Mouse (Mus musculus) heart, embryonic 16.5 days (tissue): Measurements from ENCODE around the gene Ltbp2. TPM values are rescaled to one million over a fixed set of nuclear protein-coding genes. Genes with fewer than 3 reads are reported as not detected.

Experiments used
- ATAC-seq: fragments of 200-750 bp; cut with Nextera tagmentation; replicated peaks from 2 replicates; pipeline ENCODE4 v1.8.0; 2017; ENCODE audit warnings: moderate number of reproducible peaks; ENCODE audit not compliant: insufficient read depth, low FRiP score; ENCODE audit errors: extremely low read depth
- H3K27ac ChIP-seq: fragments of 300-500 bp; sonication (generic); 2 replicates; pipeline ENCODE4 v1.5.1; 2014; ENCODE audit warnings: mild to moderate bottlenecking, low read length, control low read depth, moderate library complexity
- H3K27me3 ChIP-seq: fragments of 300-500 bp; sonication (generic); 2 replicates; pipeline ENCODE4 v1.6.1; 2014; ENCODE audit warnings: low read length, mixed read lengths; ENCODE audit not compliant: control insufficient read depth, insufficient read depth
- H3K36me3 ChIP-seq: fragments of 300-500 bp; sonication (generic); 2 replicates; pipeline ENCODE4 v1.6.1; 2014; ENCODE audit not compliant: control insufficient read depth, insufficient read depth
- H3K4me1 ChIP-seq: fragments of 300-500 bp; sonication (generic); 2 replicates; pipeline ENCODE4 v1.6.1; 2014; ENCODE audit warnings: low read length, mixed read lengths; ENCODE audit not compliant: control insufficient read depth, insufficient read depth
- H3K4me2 ChIP-seq: fragments of 300-500 bp; sonication (generic); 2 replicates; pipeline ENCODE4 v1.6.1; 2014; ENCODE audit warnings: low read depth, mild to moderate bottlenecking, control low read depth, low read length
- H3K4me3 ChIP-seq: fragments of 300-500 bp; sonication (generic); 2 replicates; pipeline ENCODE4 v1.5.1; 2014; ENCODE audit warnings: mild to moderate bottlenecking, control low read depth, low read length
- H3K9ac ChIP-seq: fragments of 300-500 bp; sonication (generic); 2 replicates; pipeline ENCODE4 v1.6.1; 2014; ENCODE audit warnings: low read length, control low read depth
- H3K9me3 ChIP-seq: fragments of 300-500 bp; sonication (generic); replicated peaks from 2 replicates; pipeline ENCODE4 v1.6.1; 2016; ENCODE audit warnings: low read length; ENCODE audit not compliant: control insufficient read depth
- WGBS: fragments of 180-500 bp; shearing (Covaris S2); extraction: QIAGEN DNeasy Blood & Tissue Kit; methylation state at CpG from one replicate; pipeline ENCODE4 v1.1.7; 2014; 5-methylcytosine and 5-hydroxymethylcytosine counted together
- polyA plus RNA-seq: library from polyadenylated mRNA; unstranded; fragments of >200 nt; fragmentation: Nextera tagmentation; extraction: Ambion mirVana; gene quantifications from 2 replicates; pipeline ENCODE4 v1.2.1, GENCODE M21; 2015

Gene Ltbp2
- polyA plus RNA-seq, 1 experiment from 2014 or later: 5.9 TPM

DNA sequence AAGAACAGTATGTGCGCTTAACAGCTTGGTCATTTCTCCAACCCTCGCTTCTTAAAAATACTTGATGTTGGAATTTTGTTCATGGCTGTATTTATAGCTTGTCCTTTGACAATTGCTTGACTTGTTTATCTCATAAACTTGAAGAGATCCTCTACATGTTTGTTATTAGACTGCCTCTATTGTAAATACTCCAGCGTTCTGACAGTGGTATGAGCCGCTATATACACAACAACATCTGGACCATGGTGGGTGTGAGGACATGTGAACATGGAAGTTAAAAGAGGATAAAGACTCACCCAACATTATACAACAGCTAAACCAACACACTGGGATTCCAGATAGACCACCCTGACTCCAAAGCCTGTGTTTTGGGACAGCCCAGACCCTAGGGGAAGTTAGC is 41.6 kb downstream of the Ltbp2 start:
- Histone ChIP-seq H3K4me1 (no peaks in the 10 kb centered on the region; the same call in 1 of the 2 replicates), H3K4me3 (no peak overlapping the region), H3K4me2 (no peak overlapping the region), H3K27me3 (peaks cover 17% of the 10 kb centered on the region), H3K9me3 (no peaks in the 10 kb centered on the region), H3K27ac (no peak overlapping the region), H3K36me3 (no peaks in the 10 kb centered on the region), H3K9ac (no peak overlapping the region)
- no peak for ATAC-seq
- WGBS: 83% methylated on average over 4 of the region's 4 CpGs

DNA sequence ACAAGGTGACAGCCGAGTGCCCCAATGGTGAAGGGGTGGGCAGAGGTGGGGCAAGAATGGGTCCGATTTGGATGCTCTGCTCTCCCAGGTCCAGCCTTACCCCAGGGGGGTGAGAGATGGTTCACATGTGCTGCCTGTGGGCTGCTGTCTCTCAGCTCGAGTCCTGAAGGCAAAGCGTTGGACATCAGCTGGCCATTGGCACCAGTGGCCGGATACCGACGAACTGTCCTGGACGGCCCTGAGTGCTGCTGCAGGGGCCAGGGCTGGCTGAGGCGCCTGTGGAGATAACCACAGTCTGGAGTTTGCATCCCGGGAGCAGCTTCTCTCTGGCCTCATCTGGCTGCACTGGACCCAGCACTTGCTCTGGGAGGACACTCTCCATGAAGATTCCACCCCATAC is 44.7 kb downstream of the Ltbp2 start:
- Histone ChIP-seq H3K4me1 (peaks cover 2% of the 10 kb centered on the region; the same call in 1 of the 2 replicates), H3K27me3 (peaks cover 32% of the 10 kb centered on the region), H3K27ac (no peak overlapping the region), H3K4me3 (no peak overlapping the region), H3K4me2 (no peak overlapping the region), H3K36me3 (no peaks in the 10 kb centered on the region), H3K9me3 (no peaks in the 10 kb centered on the region), H3K9ac (no peak overlapping the region)
- ATAC-seq: no peak
- 49% methylated on average over 10 of the region's 10 CpGs for WGBS

DNA sequence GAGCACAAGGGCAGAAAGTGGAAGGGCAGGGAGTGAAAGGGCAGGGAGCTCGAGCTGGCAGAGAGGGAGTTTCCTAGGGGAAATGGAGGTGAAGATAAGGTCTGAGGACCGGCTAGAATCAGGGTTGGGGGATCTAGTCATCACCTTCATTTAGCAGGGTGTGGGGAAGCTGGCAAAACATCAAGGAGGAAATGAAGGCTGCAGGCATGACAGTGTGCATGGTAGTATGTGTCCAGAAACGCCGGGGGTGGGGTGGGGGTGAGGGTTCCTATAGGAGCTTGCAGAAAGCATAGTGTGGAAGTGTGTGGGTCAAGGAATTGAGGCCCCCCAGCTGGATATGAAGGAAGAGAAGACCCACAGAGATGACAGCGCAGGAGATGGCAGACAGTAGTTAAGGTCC is 45.2 kb downstream of the Ltbp2 start:
- no peaks in the 10 kb centered on the region for H3K36me3 ChIP-seq
- peaks cover 2% of the 10 kb centered on the region; the same call in 1 of the 2 replicates for H3K4me1 ChIP-seq
- peaks cover 32% of the 10 kb centered on the region for H3K27me3 ChIP-seq
- H3K4me3 ChIP-seq: no peak overlapping the region
- no peaks in the 10 kb centered on the region for H3K9me3 ChIP-seq
- H3K9ac ChIP-seq: no peak overlapping the region
- no peak overlapping the region for H3K27ac ChIP-seq
- ATAC-seq: no peak
- 41% methylated on average over 5 of the region's 5 CpGs for WGBS
- no peak overlapping the region for H3K4me2 ChIP-seq

DNA sequence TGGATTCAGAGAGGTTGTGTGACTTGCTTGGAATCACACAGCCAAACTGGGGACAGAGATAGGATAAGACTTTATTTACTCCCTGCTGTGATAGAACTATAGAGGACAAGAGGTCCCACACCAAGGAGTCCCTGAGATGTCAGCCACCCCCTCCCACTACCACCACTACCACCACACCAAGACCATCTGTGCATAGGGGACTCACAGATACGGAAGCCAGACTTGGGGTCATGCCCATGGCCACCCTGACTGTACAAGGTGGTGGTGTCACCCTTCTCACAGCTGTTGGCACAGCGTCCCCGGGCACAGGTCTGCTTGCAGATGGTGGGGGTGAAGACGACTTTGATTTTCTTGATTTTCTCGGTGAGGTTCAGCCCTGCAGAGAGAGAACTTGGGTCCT is 45.9 kb downstream of the Ltbp2 start:
- ATAC-seq: no peak
- H3K4me3 ChIP-seq: no peak overlapping the region
- no peaks in the 10 kb centered on the region for H3K9me3 ChIP-seq
- H3K36me3 ChIP-seq: no peaks in the 10 kb centered on the region
- H3K9ac ChIP-seq: no peak overlapping the region
- no peak overlapping the region for H3K4me2 ChIP-seq
- peaks cover 32% of the 10 kb centered on the region for H3K27me3 ChIP-seq
- peaks cover 2% of the 10 kb centered on the region; the same call in 1 of the 2 replicates for H3K4me1 ChIP-seq
- no peak overlapping the region for H3K27ac ChIP-seq
- 91% methylated on average over 5 of the region's 5 CpGs for WGBS

DNA sequence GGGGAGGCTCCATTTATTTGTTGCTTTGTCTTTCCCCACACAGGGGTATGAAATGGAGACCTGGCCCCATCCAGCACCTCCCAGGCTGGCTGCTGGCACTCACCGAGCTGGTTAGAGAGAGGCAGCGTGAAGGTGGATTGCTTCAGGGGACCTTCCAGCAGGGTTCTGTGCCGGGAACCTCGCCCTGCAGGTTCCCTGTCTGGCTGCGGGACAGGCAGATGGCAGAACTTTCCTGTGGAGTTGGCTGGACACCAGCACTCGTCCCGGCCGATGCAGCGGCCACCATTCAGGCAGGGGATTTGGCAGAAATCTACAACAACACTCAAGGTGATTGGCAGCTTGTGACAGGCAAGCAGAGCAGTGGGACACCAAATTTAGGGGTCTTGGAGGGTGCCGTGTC is 46.4 kb downstream of the Ltbp2 start:
- WGBS: 72% methylated on average over 10 of the region's 10 CpGs
- H3K9ac ChIP-seq: no peak overlapping the region
- H3K36me3 ChIP-seq: no peaks in the 10 kb centered on the region
- peaks cover 32% of the 10 kb centered on the region for H3K27me3 ChIP-seq
- no peak overlapping the region for H3K4me2 ChIP-seq
- H3K4me3 ChIP-seq: no peak overlapping the region
- no peak overlapping the region for H3K27ac ChIP-seq
- ATAC-seq: no peak
- H3K4me1 ChIP-seq: peaks cover 2% of the 10 kb centered on the region; the same call in 1 of the 2 replicates
- no peaks in the 10 kb centered on the region for H3K9me3 ChIP-seq

DNA sequence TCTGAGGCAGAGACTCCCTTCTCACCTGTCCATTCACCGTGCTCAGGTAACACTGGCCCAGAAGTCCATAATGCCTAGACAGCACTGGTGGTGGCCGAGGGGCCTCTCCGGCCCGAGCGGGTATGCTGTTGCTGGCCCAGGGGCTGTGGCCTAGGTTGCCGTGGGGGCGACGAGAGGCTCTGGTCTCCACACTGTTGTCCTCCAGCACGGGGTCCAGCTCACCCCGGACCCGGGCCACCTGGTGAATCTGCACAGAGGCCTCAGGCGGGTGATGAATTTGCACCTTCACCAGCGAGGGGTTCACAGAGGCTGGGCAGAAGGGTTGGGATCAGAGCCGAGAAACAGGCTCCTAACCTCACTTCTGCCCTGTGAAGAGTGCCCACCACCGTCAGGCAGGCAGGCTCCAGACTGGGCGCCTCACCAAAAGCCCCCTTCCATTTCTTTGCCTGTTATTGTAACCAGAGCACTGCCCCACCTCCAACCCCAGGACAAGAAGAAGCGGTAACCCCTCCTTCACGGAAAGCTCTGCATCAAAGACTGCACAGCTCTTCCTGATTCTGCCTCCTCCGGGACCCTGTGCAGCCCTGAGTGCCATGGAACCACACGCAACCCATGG is 47.1 kb downstream of the Ltbp2 start:
- Histone ChIP-seq H3K4me2 (no peak overlapping the region), H3K4me3 (no peak overlapping the region), H3K4me1 (peaks cover 2% of the 10 kb centered on the region; the same call in 1 of the 2 replicates), H3K27me3 (peaks cover 34% of the 10 kb centered on the region), H3K36me3 (no peaks in the 10 kb centered on the region), H3K27ac (no peak overlapping the region), H3K9ac (no peak overlapping the region), H3K9me3 (no peaks in the 10 kb centered on the region)
- WGBS: 81% methylated on average over 20 of the region's 20 CpGs
- no peak for ATAC-seq

DNA sequence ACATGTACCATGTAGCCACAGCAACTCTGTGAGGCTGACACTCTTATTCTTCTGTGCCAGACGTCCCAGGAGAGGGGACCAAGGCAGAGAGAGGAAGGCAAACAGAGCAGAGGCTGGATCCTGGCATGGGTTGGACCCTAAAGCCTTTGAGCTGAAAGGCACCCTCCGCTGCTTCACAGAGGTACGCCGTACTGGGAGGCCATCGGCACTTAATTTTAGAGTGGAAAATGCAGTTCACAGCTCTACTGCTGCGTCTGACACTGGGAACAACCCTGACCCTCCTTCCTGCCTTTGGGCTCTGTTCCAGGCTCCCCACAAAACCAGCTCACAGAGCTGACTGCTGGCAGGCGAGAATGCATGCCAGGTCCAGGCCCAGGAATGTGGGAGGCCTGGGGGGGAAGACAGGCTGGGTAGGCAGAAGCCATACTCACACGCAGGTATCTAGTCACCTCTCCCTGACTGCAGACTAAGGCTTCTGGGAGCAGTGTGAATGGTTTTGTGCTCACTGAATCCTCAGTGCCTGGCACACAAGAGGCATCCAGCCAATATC is 48.9 kb downstream of the Ltbp2 start:
- ATAC-seq: no peak; the same call in 1 of the 2 replicates
- no peaks in the 10 kb centered on the region for H3K36me3 ChIP-seq
- 39% methylated on average over 8 of the region's 8 CpGs for WGBS
- peaks cover 41% of the 10 kb centered on the region for H3K27me3 ChIP-seq
- peaks cover 2% of the 10 kb centered on the region; the same call in 1 of the 2 replicates for H3K4me1 ChIP-seq
- no peak overlapping the region for H3K4me3 ChIP-seq
- no peak overlapping the region for H3K4me2 ChIP-seq
- H3K9ac ChIP-seq: no peak overlapping the region
- no peaks in the 10 kb centered on the region for H3K9me3 ChIP-seq
- H3K27ac ChIP-seq: no peak overlapping the region

DNA sequence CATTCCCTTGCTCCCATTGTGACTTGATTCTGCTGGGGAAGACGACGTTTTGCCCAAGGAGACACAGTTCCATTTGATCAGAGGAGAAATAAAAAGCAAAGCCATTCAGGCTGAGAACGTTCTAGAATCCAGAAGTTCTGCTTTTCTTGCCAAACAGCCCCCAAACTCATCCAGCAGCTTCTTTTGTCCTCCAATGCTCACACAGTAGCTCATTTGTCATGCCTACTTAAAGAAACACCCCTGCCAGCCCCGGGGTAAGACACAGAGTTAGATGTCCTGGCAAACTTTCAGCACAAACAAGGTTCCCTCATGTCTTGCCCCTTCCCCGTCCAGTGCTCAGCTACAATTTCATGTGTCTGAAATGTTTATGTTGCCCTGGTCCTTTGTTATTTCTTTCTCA is 52.1 kb downstream of the Ltbp2 start:
- H3K27ac ChIP-seq: no peak overlapping the region
- WGBS: 73% methylated on average over 5 of the region's 5 CpGs
- no peak for ATAC-seq
- H3K36me3 ChIP-seq: no peaks in the 10 kb centered on the region
- H3K4me3 ChIP-seq: no peak overlapping the region
- no peak overlapping the region for H3K4me2 ChIP-seq
- peaks cover 42% of the 10 kb centered on the region for H3K27me3 ChIP-seq
- H3K4me1 ChIP-seq: 0 out of 2 replicates have a peak, but pooled peaks cover 2% of the 10 kb centered on the region
- no peak overlapping the region for H3K9ac ChIP-seq
- no peaks in the 10 kb centered on the region for H3K9me3 ChIP-seq

DNA sequence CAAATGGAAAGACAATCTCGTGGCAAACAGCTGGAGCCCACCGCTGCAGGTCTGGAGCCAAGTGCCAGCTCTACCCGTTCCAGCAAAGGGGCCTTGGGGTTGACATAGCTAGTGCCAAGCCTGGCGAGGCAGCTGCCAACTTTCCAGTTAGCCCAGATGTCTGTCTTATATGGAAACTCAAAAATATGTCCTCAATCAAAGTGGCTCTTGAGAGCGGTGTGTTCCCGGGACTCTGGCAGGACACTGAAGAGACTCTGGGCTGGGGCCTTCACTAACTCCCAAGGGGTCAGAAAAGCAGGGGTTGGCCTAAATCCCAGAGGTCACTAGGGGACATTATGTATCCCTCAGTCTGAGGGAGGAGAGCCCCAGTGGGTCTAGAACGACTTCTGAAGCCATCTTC is 52.7 kb downstream of the Ltbp2 start:
- H3K36me3 ChIP-seq: no peaks in the 10 kb centered on the region
- 0 out of 2 replicates have a peak, but pooled peaks cover 2% of the 10 kb centered on the region for H3K4me1 ChIP-seq
- ATAC-seq: no peak
- H3K27ac ChIP-seq: no peak overlapping the region
- H3K9me3 ChIP-seq: no peaks in the 10 kb centered on the region
- H3K9ac ChIP-seq: no peak overlapping the region
- H3K4me3 ChIP-seq: no peak overlapping the region
- peaks cover 39% of the 10 kb centered on the region for H3K27me3 ChIP-seq
- H3K4me2 ChIP-seq: no peak overlapping the region
- WGBS: 60% methylated on average over 7 of the region's 7 CpGs
